Mouse (Mus musculus) brain, embryonic 14.5 days (tissue): ENCODE data around the gene Ezh2.

Experiments used
- CTCF ChIP-seq: fragments of 200-500 bp; IDR thresholded peaks from 2 replicates; pipeline ENCODE4 v1.5.1; 2012; ENCODE audit warnings: inconsistent platforms, mild to moderate bottlenecking, moderate library complexity, borderline replicate concordance; ENCODE audit not compliant: insufficient read depth, insufficient read length; ENCODE audit errors: extremely low read depth
- POLR2A ChIP-seq: fragments of 200-500 bp; IDR thresholded peaks from 2 replicates; pipeline ENCODE4 v1.6.1; 2012; ENCODE audit warnings: mild to moderate bottlenecking, inconsistent platforms, borderline replicate concordance; ENCODE audit not compliant: poor library complexity, insufficient read depth, insufficient read length, severe bottlenecking; ENCODE audit errors: extremely low read depth

GRCm38 (mm10) chr6:47552280-47552679 is 42.9 kb downstream of the Ezh2 start:
- no peak for TF ChIP-seq POLR2A
- TF ChIP-seq CTCF: no peak
